Mouse (Mus musculus) layer of hippocampus, adult 11-12 months (tissue): Measurements from ENCODE around the gene Gpr132.
"Not testable (repeated sequence)": the region's sequence is repeated elsewhere in the genome, so short reads cannot be mapped to it uniquely, and the experiment has no call there.

ENCODE experiments used
- DNase-seq: peaks from one replicate; pipeline ENCODE4 v3.0.0; 2022; ENCODE audit warnings: low spot score

Gpr132 gene

DNA sequence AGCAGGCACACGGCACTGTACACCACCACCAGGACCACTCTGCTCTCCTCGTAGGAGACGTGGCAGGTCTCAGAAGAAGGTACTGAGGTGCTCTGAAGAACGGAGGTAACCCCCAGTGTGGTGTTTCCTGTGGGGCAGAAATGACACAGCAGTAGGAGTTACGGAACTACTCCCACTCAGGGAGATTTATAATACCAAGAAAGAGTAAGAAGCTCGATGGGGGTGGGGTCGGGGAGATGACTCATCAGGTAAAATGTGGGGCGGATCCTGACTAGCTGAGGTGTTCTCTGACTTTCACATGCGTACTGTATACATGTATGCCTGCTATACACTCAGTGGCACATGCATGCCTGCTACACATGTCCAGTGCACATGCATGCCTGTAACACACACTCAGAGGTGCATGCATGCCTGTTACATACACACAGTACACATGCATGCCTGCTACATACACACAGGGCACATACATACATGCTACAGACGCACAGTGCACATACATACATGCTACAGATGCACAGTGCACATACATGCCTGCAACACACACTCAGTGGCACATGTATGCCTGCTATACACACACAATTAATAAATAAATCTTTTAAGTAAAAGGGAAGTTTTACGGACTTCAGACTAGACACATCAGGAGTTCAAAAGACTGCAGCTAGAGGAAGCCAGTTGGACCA is 14.8 kb downstream of the Gpr132 start:
- no peak for DNase-seq

DNA sequence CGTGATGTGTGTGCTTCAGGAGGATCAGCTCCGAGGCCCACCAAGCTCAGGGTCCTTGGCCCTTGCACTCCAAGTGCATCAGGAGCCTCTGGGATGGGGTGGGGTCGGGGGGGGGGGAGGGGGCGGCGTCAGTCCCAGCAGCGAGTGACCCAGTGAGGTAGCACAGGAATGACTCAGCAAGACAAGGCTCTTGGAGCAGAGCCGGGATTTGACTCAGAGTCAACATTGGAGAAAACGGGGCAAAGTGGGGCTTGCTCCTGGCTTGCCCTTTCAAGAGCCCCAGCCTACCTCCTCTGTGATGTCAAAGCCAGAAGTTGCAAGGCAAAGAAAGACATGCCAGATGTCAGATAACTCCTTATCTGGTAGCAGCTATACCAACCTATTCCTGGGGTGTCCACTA is 16.9 kb downstream of the Gpr132 start:
- DNase-seq: no peak

GRCm38 (mm10) chr12:112850344-112850743 is 17.7 kb downstream of the Gpr132 start:
- no peak for DNase-seq

- DNase-seq: no peak
Measured at GRCm38 (mm10) chr12:112849235-112850022, 18.6 kb downstream of the Gpr132 start.

GRCm38 (mm10) chr12:112847880-112848279 is 20.1 kb downstream of the Gpr132 start:
- no peak for DNase-seq

GRCm38 (mm10) chr12:112843803-112844202 is 24.2 kb downstream of the Gpr132 start:
- DNase-seq: peak; percentile 89

GRCm38 (mm10) chr12:112842128-112842527 is 25.9 kb downstream of the Gpr132 start:
- DNase-seq: not testable (repeated sequence)

GRCm38 (mm10) chr12:112841338-112841892 is 26.6 kb downstream of the Gpr132 start:
- DNase-seq: not testable (repeated sequence)

DNA sequence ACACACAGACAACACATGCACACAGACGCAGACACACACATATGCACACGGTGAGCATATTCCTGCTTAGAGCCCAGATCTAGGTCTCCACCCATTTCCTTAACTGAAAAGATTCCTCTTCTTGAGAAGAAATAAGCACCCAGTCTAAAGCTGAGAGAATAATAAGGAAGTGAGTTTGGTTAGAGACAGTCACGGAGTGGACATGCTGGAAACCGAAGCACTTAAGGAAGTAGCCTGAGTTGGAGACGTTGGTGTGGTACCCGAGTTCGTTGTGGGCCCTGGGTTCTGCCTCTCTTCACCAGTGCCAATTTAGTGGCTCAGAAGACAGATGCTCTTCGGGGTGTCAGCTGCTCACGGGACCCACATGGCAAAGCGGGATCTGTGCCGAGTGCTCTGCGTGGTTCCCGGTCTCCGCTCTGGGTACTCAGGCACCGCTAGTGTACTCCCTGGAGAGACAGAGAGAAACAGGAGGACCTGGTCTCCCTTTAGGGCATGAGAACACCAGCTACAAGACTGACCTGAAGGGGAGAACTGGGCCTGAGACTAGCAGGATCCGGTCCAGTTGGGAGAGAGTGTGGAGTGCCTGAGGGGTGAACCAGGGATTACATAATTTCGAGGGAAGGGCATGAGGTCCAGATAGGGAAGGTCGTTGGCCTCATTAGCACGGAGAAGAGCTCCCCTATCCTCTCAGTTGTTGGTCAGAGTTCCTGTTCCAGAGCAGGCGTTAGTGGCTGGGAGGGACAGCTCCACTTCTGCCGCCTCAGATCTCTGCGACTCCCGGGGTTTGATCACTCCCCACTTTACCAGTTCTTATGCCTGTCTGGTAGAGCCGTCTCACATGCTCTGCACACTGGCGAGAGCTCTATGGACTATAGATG is 27.6 kb downstream of the Gpr132 start:
- DNase-seq: no peak

DNA sequence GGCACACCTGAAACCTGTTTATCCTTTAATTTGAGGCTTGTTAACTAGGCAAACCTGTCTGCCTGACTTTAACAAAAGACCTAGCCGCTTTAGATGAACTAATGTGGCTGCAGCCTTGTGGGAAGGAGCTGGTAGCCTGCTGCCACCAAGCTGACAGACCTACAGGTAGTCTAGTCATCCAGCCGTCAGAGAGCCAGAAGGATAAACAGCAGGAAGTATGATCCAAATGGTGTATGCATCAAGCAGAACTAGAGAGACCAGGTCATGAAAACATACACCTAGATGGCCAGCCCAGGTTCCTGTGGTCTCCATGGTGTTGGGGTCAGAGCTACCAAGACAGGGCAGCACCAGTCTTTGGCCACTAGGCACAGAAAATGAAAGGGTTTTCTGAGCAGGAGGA is 33.0 kb downstream of the Gpr132 start:
- no peak for DNase-seq

- no peak for DNase-seq
Measured at GRCm38 (mm10) chr12:112833527-112833926, 34.5 kb downstream of the Gpr132 start.

DNA sequence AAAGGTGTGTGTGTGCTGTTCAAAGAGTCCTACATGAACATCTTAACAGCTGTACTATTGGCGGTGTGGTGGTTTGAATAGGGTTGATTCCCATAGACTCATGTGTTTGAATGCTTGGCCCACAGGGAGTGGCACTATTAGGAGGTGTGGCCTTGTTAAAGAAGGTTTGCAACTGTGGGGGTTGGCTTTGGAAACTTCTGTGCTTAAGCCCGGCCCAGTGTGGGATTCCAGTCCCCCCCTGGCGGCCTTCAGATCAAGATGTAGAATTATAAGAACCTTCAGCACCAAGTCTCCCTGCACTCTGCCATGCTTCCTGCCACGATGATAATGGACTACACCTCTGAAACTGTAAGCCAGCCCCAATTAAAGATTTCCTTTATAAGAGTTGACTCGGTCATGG is 35.6 kb downstream of the Gpr132 start:
- no peak for DNase-seq

DNA sequence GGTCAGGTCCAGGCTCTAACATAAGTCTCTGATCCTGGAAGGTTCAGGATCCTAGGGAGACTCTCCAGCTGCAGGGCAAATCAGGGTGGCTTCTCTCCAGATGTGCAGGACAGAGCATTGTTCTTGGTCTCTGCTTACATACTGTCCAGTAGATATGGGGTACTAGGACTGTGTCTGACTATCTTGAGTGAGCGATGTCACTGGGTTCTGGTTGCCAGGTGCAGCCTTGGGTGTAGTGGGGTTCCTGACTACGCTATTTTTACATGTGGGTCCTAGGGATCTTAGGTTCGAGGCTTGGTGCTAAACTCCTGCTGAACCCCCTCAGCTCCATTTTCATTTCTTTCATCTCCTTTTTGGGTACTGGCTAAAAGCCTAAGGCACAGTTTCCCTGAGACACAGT is 37.5 kb downstream of the Gpr132 start:
- no peak for DNase-seq

DNA sequence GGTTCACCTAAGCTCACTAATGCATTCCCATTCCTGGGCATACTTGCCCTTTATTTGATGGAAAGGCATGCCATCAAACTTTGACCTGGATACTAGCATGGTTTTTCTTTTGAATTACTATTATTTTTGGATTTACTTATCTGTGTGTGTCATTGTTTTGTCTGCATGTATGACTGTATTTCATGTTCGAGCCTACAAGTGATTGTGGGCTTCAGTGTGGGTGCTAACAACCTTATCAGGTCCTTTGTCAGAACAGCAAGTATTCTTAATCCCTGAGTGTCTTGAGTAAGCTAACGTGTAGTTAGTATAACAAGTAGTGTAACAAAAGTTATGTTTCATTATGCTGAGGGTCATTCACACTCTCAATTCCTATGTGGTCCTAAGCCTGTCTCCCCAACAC is 37.9 kb downstream of the Gpr132 start:
- DNase-seq: no peak

- DNase-seq: peak; percentile 97
Measured at GRCm38 (mm10) chr12:112829244-112829864, 38.7 kb downstream of the Gpr132 start, which contains the start of gene Cdca4. Gene Cdca4, minus strand, starts transcription at chr12:112829423.

DNA sequence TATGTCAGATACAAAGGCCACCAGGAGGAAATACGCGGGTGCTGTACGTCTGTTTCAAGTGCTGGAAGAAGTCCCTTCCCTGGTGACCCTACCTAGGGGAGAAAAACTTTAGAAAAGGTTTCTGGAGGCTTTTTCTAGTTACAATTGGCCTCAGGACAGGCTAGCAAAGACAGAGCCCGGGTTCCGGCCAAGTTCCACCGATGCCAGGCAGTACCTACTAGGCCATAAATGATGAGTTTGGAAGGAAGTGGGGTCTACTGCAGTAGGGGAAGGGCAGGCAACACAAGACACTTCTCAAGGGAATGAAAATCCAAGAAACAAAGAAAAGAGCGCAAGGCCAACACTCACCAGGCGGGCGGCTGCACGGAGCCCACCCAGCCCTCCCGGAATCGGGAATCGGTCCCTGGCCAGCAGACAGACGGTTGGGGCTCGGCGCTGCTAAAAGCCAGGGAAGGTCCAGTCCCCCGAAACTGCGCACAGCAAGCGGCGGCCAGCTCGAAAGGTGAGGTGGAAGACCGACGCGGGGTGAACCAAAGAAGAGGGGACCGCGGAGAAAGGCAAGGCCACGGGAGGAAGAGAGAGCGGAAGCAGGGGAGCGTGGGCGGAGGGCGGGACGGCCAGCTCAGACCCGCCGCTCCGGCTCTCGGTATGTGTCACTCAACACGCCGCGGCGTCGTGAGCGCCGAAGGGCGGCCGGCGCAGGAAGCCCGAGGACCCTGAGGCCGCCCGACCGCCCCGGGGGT is 39.4 kb downstream of the Gpr132 start:
- DNase-seq: peak; percentile 76

DNA sequence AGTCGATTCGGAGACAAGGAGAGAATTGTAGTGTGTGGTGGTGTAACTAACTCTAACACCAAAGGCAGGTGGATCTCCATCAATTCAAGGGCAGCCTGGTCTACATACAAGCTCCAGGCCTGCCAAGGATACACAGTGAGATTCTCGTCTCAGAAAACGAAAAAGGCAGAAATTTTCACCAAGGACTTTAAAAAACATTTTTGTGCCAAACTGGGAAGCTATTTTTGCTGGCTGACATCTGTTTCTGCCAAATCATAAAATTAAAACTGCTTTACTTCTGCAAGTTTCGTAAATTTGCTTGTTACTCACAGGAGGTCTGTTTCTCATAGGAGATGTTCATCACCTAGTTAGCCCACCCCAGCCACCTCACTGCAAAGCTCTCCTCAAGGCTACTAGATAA is 42.1 kb downstream of the Gpr132 start:
- DNase-seq: no peak

GRCm38 (mm10) chr12:112823221-112823620 is 44.8 kb downstream of the Gpr132 start:
- DNase-seq: no peak

DNA sequence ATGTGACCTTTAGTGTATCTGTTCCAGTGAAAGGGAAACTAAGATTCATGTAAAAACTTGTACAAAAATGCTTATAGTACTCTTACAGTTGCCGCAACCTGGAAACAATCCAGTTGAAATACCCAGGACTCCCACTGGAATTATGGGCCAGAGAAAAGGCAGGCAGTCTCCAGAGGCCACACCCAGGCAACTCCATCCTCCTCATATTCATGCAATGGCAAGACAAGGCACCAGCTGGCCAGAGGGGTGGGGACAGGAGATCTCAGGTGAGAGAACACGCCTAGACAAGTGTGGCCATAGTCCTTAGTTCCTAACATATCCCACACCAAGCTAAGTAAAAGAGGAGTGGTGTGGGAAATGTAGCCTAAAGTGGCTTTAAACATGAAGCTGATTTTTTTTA is 45.4 kb downstream of the Gpr132 start:
- DNase-seq: no peak

DNA sequence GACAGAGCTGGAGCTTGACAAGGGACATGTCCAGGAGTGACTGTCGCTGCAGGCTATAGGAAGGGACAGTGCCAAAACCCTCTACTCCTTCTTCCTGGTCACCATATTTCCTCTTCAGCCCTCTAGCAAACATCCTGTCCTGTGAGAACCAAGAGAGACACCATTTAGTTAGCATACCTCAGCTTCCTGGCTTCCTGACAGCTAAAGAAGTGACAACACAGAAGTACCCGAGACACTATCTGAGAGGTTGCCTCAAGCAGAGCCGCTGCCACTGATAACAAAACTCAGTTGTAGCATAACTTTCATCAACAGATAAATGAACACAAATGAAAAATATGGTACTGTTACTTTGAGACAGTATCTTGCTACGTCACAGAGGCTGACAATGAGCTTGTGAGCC is 46.1 kb downstream of the Gpr132 start:
- DNase-seq: no peak

DNA sequence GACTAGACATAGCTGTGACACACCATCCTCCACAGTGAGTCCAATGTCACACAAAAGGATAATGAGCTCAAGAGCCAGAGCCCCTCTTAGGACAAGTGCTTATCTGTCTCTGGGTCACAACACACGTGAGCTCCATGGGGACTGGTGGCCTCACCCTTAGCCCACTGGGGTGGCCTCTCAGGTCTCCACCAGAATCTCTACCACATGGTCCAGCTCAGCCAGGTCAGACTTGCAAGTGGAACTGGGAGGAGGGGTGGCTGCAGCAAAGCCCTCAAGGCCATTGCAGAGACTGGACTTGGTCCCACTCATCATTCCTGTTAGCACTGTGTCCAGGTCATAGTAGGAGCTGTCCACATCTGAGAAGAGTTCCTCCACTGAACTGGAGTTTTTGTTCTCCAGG is 46.8 kb downstream of the Gpr132 start:
- no peak for DNase-seq
